Mouse (Mus musculus): Measurements from ENCODE around the gene Gm10447. TPM values are rescaled to one million over a fixed set of nuclear protein-coding genes. Genes with fewer than 3 reads are reported as not detected.

Gene Gm10447
- 0.14 TPM in 1 of 2 replicates, not detected in the other for polyA plus RNA-seq (2014; fragmentation: Nextera tagmentation; extraction: Ambion mirVana)

DNA sequence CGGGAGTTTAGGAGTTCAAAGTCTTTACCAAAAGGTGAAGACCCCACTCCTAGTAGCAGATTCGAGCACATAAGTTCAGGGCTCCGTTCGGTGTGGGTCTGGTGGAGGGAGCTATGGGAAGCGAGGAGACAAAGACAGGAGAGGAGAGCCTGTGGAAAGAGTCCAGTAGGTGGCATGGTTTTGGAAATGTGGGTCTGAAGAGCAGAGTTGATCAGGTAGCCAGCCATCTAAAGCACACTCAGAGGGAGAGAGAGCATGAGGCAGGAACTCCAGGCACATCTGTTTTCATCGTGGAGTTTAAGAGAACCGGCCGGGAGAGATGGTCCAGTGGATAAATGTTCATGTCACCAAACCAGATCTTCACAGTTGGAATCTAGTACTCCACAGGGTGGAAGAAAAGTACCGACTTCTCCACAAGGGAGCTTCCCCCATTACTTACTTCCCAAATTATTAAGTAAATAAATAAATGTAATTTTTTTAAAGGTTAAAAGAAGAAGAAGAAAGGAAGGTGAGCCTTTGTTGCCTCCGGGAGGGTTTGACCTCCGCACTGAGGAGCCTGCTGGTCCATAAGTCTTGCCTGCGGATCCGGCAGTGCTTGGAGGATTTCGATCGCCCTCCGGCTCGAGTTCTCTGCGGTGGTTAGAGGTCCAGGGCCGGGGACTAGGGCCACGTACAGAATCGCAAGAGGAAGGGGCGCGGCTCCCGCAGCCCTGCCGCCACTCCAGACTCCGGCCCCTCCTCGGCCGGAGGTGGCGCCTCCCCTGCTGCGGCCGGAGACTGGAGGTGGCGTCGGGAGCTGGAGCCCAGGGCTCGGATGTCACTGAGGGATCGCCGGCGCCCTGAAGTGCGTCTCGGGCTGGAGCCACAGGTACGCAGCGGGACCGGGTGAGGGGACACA, at the start of gene Gm10447, which contains the start of gene Shroom1:
Gene Gm10447 (minus strand): TSS at position 637 of the 898 bp plus-strand sequence.
Gene Shroom1 (plus strand): TSS at position 732 of the 898 bp plus-strand sequence.
- H3K27ac ChIP-seq (ENCODE audit: low read depth, low read length): no peak within 1 kb of the TSS
- WGBS: 6% methylated on average over 42 of the region's 42 CpGs
- H3K4me2 ChIP-seq (ENCODE audit: low read depth, low read length): peak within 1 kb of the TSS; percentile 62
- H3K36me3 ChIP-seq (ENCODE audit: control insufficient read depth, insufficient read depth, low read length): no peaks in the 10 kb centered on the region
- H3K4me1 ChIP-seq (ENCODE audit: control insufficient read depth, insufficient read depth, low read length): peaks cover 7% of the 10 kb centered on the region
- H3K9me3 ChIP-seq (ENCODE audit: control insufficient read depth, low read length): no peaks in the 10 kb centered on the region
- peak within 1 kb of the TSS; percentile 37 for H3K9ac ChIP-seq (replicated peaks; ENCODE audit: low read depth, low read length)
- ATAC-seq (ENCODE audit: low read depth): peak; percentile 24; the same call in 1 of the 2 replicates
- peaks cover 19% of the 10 kb centered on the region for H3K27me3 ChIP-seq (ENCODE audit: control insufficient read depth, insufficient read depth, low read length)
- peak within 1 kb of the TSS; percentile 42 for H3K4me3 ChIP-seq (ENCODE audit: low read depth, low read length)

DNA sequence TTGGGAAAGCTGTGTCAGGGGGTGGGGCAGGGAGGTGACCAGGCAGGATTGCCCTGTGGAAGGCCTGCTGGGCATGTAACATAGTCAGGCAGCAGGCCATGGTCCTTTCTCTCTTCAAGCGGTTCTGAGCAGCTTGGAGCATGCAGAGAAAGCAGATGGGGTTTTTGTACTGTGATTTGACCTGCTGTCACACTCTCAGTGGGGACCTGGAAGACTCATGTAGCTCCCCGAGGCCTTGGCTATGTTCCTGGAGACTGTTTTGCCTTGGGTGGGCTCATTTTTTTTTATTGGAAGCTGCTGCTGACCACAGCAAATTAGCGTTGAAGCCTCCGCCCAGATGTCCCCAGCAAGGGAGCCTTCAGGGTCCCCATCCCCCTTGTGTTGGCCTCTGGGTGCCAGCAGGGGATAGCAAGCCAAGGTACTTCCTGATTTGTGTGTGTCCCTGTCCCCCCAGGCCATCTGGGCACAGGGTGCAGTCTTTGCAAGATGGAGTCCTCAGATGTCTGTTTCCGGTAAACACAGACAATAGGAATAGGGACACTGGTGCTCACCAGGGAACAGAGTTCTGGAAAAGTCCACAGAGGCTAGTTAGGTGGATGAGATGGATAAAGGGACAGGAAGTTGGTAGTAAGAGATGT, 48.2 kb upstream of the Gm10447 start:
- H3K27ac ChIP-seq (ENCODE audit: low read depth, low read length): no peak overlapping the region
- ATAC-seq (ENCODE audit: low read depth): no peak
- no peak overlapping the region for H3K9ac ChIP-seq (replicated peaks; ENCODE audit: low read depth, low read length)
- H3K4me2 ChIP-seq (ENCODE audit: low read depth, low read length): no peak overlapping the region
- 40% methylated on average over 5 of the region's 5 CpGs for WGBS
- no peaks in the 10 kb centered on the region for H3K4me1 ChIP-seq (ENCODE audit: control insufficient read depth, insufficient read depth, low read length)
- no peaks in the 10 kb centered on the region for H3K36me3 ChIP-seq (ENCODE audit: control insufficient read depth, insufficient read depth, low read length)
- H3K4me3 ChIP-seq (ENCODE audit: low read depth, low read length): no peak overlapping the region
- H3K27me3 ChIP-seq (ENCODE audit: control insufficient read depth, insufficient read depth, low read length): no peaks in the 10 kb centered on the region
- no peaks in the 10 kb centered on the region for H3K9me3 ChIP-seq (ENCODE audit: control insufficient read depth, low read length)

DNA sequence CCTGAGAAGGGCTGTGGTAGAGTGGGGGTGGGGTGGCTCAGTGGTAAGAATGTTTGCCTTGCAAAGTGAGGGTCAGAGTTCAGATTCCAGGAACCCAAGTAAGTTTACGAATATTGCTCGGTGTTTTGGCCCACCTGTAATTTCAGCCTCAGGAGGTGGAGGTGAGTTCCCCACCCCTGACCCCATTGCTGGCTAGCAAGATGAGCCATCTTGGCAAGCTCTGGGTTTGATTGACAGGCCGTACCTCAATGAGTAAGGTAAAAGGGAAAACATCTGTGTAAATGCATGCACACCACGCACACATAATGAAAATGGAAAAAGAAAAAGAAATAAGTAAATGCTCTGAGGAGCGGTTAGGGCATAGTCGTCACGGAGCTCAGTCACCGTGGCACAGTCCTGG, 47.5 kb upstream of the Gm10447 start:
- Histone ChIP-seq H3K4me3 (ENCODE audit: low read depth, low read length) (no peak overlapping the region), H3K27ac (ENCODE audit: low read depth, low read length) (no peak overlapping the region)
- WGBS: 94% methylated on average over 8 of the region's 8 CpGs

DNA sequence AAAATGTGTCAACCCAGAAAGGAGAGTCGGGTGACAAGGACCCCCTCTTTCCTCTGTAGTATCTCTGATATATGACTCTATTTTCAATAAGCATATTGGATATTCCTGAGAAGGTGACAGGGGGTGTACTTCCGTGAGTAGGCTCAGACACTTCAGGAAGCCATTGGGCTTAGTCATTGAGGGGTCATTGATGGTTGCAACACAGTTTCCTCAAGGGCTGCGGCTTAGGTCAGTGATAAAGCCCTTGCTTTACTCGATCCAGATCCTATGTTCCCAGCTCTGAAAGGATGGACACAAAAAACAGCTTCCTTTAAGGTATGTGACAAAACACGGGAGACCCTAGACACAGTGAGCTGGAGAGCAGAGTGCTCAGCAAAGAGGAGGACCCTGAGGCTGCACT, 46.8 kb upstream of the Gm10447 start:
- no peaks in the 10 kb centered on the region for H3K4me1 ChIP-seq (ENCODE audit: control insufficient read depth, insufficient read depth, low read length)
- H3K9me3 ChIP-seq (ENCODE audit: control insufficient read depth, low read length): no peaks in the 10 kb centered on the region
- no peaks in the 10 kb centered on the region for H3K36me3 ChIP-seq (ENCODE audit: control insufficient read depth, insufficient read depth, low read length)
- no peak for ATAC-seq (ENCODE audit: low read depth)
- H3K9ac ChIP-seq (replicated peaks; ENCODE audit: low read depth, low read length): no peak overlapping the region
- H3K4me3 ChIP-seq (ENCODE audit: low read depth, low read length): no peak overlapping the region
- WGBS: 87% methylated on average over 5 of the region's 5 CpGs
- no peak overlapping the region for H3K4me2 ChIP-seq (ENCODE audit: low read depth, low read length)
- no peaks in the 10 kb centered on the region for H3K27me3 ChIP-seq (ENCODE audit: control insufficient read depth, insufficient read depth, low read length)
- H3K27ac ChIP-seq (ENCODE audit: low read depth, low read length): no peak overlapping the region

More for the DNA sequence above, 47.5 kb upstream of the Gm10447 start:
- no peaks in the 10 kb centered on the region for H3K27me3 ChIP-seq (ENCODE audit: control insufficient read depth, insufficient read depth, low read length)
- H3K9me3 ChIP-seq (ENCODE audit: control insufficient read depth, low read length): no peaks in the 10 kb centered on the region
- H3K4me2 ChIP-seq (ENCODE audit: low read depth, low read length): no peak overlapping the region
- H3K9ac ChIP-seq (replicated peaks; ENCODE audit: low read depth, low read length): no peak overlapping the region
- ATAC-seq (ENCODE audit: low read depth): no peak
- no peaks in the 10 kb centered on the region for H3K36me3 ChIP-seq (ENCODE audit: control insufficient read depth, insufficient read depth, low read length)
- H3K4me1 ChIP-seq (ENCODE audit: control insufficient read depth, insufficient read depth, low read length): no peaks in the 10 kb centered on the region

DNA sequence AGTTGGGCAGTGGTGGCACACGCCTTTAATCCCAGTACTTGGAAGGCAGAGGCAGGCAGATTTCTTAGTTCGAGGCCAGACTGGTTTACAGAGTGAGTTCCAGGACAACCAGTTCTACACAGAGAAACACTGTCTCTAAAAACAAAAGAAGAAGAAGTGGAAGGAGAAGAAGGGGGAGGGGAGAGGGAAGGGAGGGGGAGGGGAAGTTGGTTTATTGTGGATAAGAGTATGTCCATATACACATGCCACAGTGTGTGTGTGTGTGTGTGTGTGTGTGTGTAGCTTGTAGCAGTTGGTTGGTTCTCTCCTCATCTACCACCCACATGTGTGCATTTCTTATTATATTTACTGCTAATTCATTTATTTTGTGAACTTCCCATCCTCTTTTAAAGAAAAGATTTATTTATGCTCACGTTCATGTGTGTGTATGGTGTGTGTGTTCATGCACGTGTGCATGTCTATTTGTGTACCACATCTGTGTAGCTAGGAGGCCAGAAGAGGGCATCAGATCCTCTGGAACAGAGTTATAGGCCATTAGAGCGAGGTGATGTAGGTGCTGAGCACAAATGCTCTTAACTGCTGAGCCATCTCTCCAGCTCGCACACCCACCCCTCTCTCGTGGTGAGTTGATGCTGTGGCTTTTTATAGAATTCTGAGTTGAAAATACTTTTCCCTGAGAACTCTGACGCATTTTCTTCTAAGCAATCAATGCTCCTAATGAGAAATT, 45.3 kb upstream of the Gm10447 start:
- no peak overlapping the region for H3K9ac ChIP-seq (replicated peaks; ENCODE audit: low read depth, low read length)
- WGBS: 89% methylated on average over 8 of the region's 8 CpGs
- no peaks in the 10 kb centered on the region for H3K9me3 ChIP-seq (ENCODE audit: control insufficient read depth, low read length)
- H3K4me1 ChIP-seq (ENCODE audit: control insufficient read depth, insufficient read depth, low read length): no peaks in the 10 kb centered on the region
- H3K27ac ChIP-seq (ENCODE audit: low read depth, low read length): no peak overlapping the region
- no peaks in the 10 kb centered on the region for H3K27me3 ChIP-seq (ENCODE audit: control insufficient read depth, insufficient read depth, low read length)
- no peak overlapping the region for H3K4me3 ChIP-seq (ENCODE audit: low read depth, low read length)
- H3K4me2 ChIP-seq (ENCODE audit: low read depth, low read length): no peak overlapping the region
- no peak for ATAC-seq (ENCODE audit: low read depth)
- H3K36me3 ChIP-seq (ENCODE audit: control insufficient read depth, insufficient read depth, low read length): no peaks in the 10 kb centered on the region

DNA sequence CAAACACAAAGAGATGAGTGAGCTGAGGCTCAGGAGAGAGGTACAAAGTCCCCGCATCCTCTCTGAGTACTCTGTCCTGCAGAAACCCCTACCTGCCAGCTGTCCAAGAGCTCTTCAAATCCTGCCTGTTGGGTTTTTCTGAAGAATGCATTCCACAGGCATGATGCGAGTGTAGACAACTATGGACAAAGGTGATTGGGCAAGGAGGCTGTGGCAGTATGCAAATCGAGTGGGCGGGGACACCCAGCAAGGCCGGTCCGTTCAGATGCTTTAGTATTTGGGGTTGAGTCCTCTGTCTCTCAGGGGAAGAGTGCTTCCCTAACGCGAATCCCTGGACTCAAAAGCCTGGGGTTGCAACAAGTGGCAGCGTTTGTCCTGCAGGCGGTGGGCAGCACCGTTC, 43.7 kb upstream of the Gm10447 start:
- 9% methylated on average over 11 of the region's 11 CpGs for WGBS
- Histone ChIP-seq H3K9me3 (ENCODE audit: control insufficient read depth, low read length) (no peaks in the 10 kb centered on the region), H3K4me1 (ENCODE audit: control insufficient read depth, insufficient read depth, low read length) (peaks cover 3% of the 10 kb centered on the region; the same call in 1 of the 2 replicates), H3K9ac (replicated peaks; ENCODE audit: low read depth, low read length) (no peak overlapping the region), H3K36me3 (ENCODE audit: control insufficient read depth, insufficient read depth, low read length) (no peaks in the 10 kb centered on the region), H3K4me3 (ENCODE audit: low read depth, low read length) (no peak overlapping the region), H3K4me2 (ENCODE audit: low read depth, low read length) (no peak overlapping the region), H3K27me3 (ENCODE audit: control insufficient read depth, insufficient read depth, low read length) (no peaks in the 10 kb centered on the region), H3K27ac (ENCODE audit: low read depth, low read length) (no peak overlapping the region)
- no peak for ATAC-seq (ENCODE audit: low read depth)

DNA sequence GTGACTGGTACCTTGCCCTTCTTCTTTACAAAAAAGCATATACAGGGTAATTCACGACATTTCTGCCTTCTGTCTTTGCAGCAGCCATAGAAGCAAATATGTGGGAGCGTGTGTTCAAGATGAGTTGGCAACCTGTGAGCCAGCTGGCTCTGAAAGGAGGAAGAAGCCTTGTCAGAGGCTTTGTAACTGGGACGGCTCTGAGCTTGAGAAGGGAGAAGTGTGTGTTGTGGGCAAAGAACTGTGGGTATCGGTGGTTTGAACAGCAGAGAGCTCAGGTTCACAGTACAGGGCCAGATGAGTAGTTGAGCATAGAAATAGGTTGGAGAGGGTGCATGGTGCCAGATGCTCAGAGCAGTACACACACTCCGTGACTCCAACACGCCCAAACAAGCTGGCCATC, 40.0 kb upstream of the Gm10447 start:
- Histone ChIP-seq H3K4me3 (ENCODE audit: low read depth, low read length) (no peak overlapping the region), H3K36me3 (ENCODE audit: control insufficient read depth, insufficient read depth, low read length) (no peaks in the 10 kb centered on the region), H3K9me3 (ENCODE audit: control insufficient read depth, low read length) (no peaks in the 10 kb centered on the region), H3K4me2 (ENCODE audit: low read depth, low read length) (no peak overlapping the region), H3K9ac (replicated peaks; ENCODE audit: low read depth, low read length) (no peak overlapping the region), H3K27ac (ENCODE audit: low read depth, low read length) (no peak overlapping the region), H3K4me1 (ENCODE audit: control insufficient read depth, insufficient read depth, low read length) (peaks cover 3% of the 10 kb centered on the region; the same call in 1 of the 2 replicates), H3K27me3 (ENCODE audit: control insufficient read depth, insufficient read depth, low read length) (no peaks in the 10 kb centered on the region)
- ATAC-seq (ENCODE audit: low read depth): no peak
- WGBS: 77% methylated on average over 6 of the region's 6 CpGs

DNA sequence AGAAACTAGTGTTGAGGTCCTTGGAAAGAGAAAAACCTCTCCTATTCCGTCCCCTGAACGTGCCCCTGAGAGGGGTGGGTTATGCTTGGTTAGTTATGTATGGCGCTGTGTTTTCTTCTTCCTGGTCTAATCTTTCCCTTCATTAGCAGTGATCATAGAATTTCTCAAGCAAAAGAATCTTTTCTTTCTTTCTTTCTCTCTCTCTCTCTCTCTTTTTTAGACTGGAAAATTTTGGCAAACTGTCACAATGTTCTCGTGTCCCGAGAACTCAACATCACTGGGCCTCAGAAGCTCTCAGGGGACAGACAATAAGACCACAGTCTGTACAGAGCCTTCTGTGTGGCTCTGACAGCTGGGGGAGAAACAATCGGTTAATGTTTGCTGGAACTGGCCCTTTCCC, 38.5 kb upstream of the Gm10447 start:
- H3K4me2 ChIP-seq (ENCODE audit: low read depth, low read length): no peak overlapping the region
- H3K27ac ChIP-seq (ENCODE audit: low read depth, low read length): no peak overlapping the region
- no peaks in the 10 kb centered on the region for H3K36me3 ChIP-seq (ENCODE audit: control insufficient read depth, insufficient read depth, low read length)
- 21% methylated on average over 6 of the region's 6 CpGs for WGBS
- H3K9ac ChIP-seq (replicated peaks; ENCODE audit: low read depth, low read length): no peak overlapping the region
- H3K27me3 ChIP-seq (ENCODE audit: control insufficient read depth, insufficient read depth, low read length): no peaks in the 10 kb centered on the region
- no peak for ATAC-seq (ENCODE audit: low read depth)
- no peak overlapping the region for H3K4me3 ChIP-seq (ENCODE audit: low read depth, low read length)
- peaks cover 3% of the 10 kb centered on the region; the same call in 1 of the 2 replicates for H3K4me1 ChIP-seq (ENCODE audit: control insufficient read depth, insufficient read depth, low read length)
- H3K9me3 ChIP-seq (ENCODE audit: control insufficient read depth, low read length): no peaks in the 10 kb centered on the region
